ENCODE assay signal across 9 mouse cellular contexts in genomic region chr10:63308582-63309366, GRCm38 (mm10).
DNase-seq lines count a peak whose midpoint lies in the region; ATAC-seq and TF ChIP-seq lines count a peak whose summit lies in the region.
"Had no signal": no experiment of that assay in that cellular context is flagged by ENCODE, and none has a peak within 500 bp of the region (broad histone marks: within the 10 kb centered on the region; RNA-seq: fewer than 3 reads in every experiment).

No protein-coding gene starts in this region.

- no peak overlapping the region for H3K9ac ChIP-seq in embryonic facial prominence, embryonic 15.5 days
- no peak overlapping the region for H3K9ac ChIP-seq in liver, embryonic 14.5 days (replicated peaks)
- H3K9ac ChIP-seq in neural tube, embryonic 12.5 days, result no peak overlapping the region
- H3K9ac ChIP-seq: heart, embryonic 15.5 days had no signal

- ATAC-seq in embryonic facial prominence, embryonic 15.5 days (ENCODE audit: insufficient number of reproducible peaks, low FRiP score, low TSS enrichment, low read depth), result peak; percentile 43; the same call in 1 of the 2 replicates
- ATAC-seq in liver, embryonic 14.5 days (ENCODE audit: insufficient read depth), result peak; percentile 78
- peak; percentile 58; the same call in 1 of the 2 replicates for ATAC-seq in neural tube, embryonic 12.5 days (ENCODE audit: low FRiP score, low read depth)

- H3K4me1 ChIP-seq in embryonic facial prominence, embryonic 15.5 days, result no peaks in the 10 kb centered on the region
- H3K4me1 ChIP-seq in heart, embryonic 10.5 days, result no peaks in the 10 kb centered on the region
- H3K4me1 ChIP-seq in liver, embryonic 14.5 days (replicated peaks; ENCODE audit: control insufficient read depth in 2 of 2, insufficient read depth in 2 of 2, low read length in 1 of 2), result no peaks in the 10 kb centered on the region
- H3K4me1 ChIP-seq in neural tube, embryonic 12.5 days, result no peaks in the 10 kb centered on the region
- H3K4me1 ChIP-seq in testis, adult 2 months (ENCODE audit: control insufficient read depth, insufficient read depth, low read length), result no peaks in the 10 kb centered on the region
- H3K4me1 ChIP-seq: heart, embryonic 15.5 days had no signal

- 40% methylated on average over 10 of the region's 10 CpGs for WGBS in embryonic facial prominence, embryonic 15.5 days
- 43% methylated on average over 10 of the region's 10 CpGs for WGBS in heart, embryonic 10.5 days
- WGBS in liver, embryonic 14.5 days (ENCODE audit: insufficient replicate concordance), result 42% methylated on average over 10 of the region's 10 CpGs
- WGBS in neural tube, embryonic 12.5 days, result 43% methylated on average over 10 of the region's 10 CpGs

- H3K4me3 ChIP-seq in embryonic facial prominence, embryonic 15.5 days (replicated peaks), result no peak overlapping the region
- no peak overlapping the region for H3K4me3 ChIP-seq in heart, embryonic 10.5 days
- H3K4me3 ChIP-seq in liver, embryonic 14.5 days (ENCODE audit: insufficient read depth in 1 of 2, low read depth in 2 of 2, low read length in 2 of 2), result no peak overlapping the region
- no peak overlapping the region for H3K4me3 ChIP-seq in neural tube, embryonic 12.5 days
- no peak overlapping the region for H3K4me3 ChIP-seq in testis, adult 2 months (ENCODE audit: control insufficient read depth, low read depth, low read length)
- H3K4me3 ChIP-seq: heart, embryonic 15.5 days had no signal

- TF ChIP-seq CTCF in liver, embryonic 14.5 days (IDR thresholded peaks at IDR 0.05; ENCODE audit: low read depth), result peak; percentile 96
- TF ChIP-seq CTCF in testis, adult 2 months (IDR thresholded peaks at IDR 0.05; ENCODE audit: control insufficient read depth, insufficient read depth, insufficient replicate concordance, low read depth, low read length), result peak; percentile 77; the same call in 1 of the 2 replicates

- H3K4me2 ChIP-seq in embryonic facial prominence, embryonic 15.5 days (replicated peaks), result no peak overlapping the region
- no peak overlapping the region for H3K4me2 ChIP-seq in liver, embryonic 14.5 days (ENCODE audit: low read depth)
- H3K4me2 ChIP-seq in neural tube, embryonic 12.5 days (replicated peaks), result no peak overlapping the region
- H3K4me2 ChIP-seq: heart, embryonic 15.5 days had no signal

- peak; percentile 91 for DNase-seq in CD4-positive, CD25-positive, alpha-beta regulatory T cell, adult 2 months (ENCODE audit: low read depth, low spot score)
- peak; percentile 88 to 92 for DNase-seq in adrenal gland, postnatal 36 days
- DNase-seq in heart, embryonic 10.5 days (ENCODE audit: low spot score), result peak; percentile 89
- peak; percentile 85 to 93 for DNase-seq in kidney, postnatal 25 days
- peak; percentile 60 to 70 (median 63) for DNase-seq in liver, embryonic 14.5 days (ENCODE audit: low read depth in 3 of 3, low spot score in 3 of 3)

- H3K27me3 ChIP-seq in embryonic facial prominence, embryonic 15.5 days, result no peaks in the 10 kb centered on the region
- H3K27me3 ChIP-seq in heart, embryonic 10.5 days (ENCODE audit: insufficient read depth, poor library complexity, severe bottlenecking), result no peaks in the 10 kb centered on the region
- no peaks in the 10 kb centered on the region for H3K27me3 ChIP-seq in liver, embryonic 14.5 days (ENCODE audit: control insufficient read depth, insufficient read depth, low read length)
- no peaks in the 10 kb centered on the region for H3K27me3 ChIP-seq in neural tube, embryonic 12.5 days (replicated peaks)
- H3K27me3 ChIP-seq in testis, adult 2 months (ENCODE audit: control insufficient read depth, insufficient read depth, low read length), result no peaks in the 10 kb centered on the region
- H3K27me3 ChIP-seq: heart, embryonic 15.5 days had no signal

- no peak overlapping the region for H3K27ac ChIP-seq in embryonic facial prominence, embryonic 15.5 days (replicated peaks)
- no peak overlapping the region for H3K27ac ChIP-seq in heart, embryonic 10.5 days
- no peak overlapping the region for H3K27ac ChIP-seq in liver, embryonic 14.5 days
- no peak overlapping the region for H3K27ac ChIP-seq in neural tube, embryonic 12.5 days
- no peak overlapping the region for H3K27ac ChIP-seq in testis, adult 2 months (ENCODE audit: control insufficient read depth, insufficient read depth, low read depth, low read length)
- H3K27ac ChIP-seq: heart, embryonic 15.5 days had no signal

- no peak for TF ChIP-seq EP300 in liver, embryonic 14.5 days (IDR thresholded peaks at IDR 0.05; ENCODE audit: low read depth)

- H3K36me3 ChIP-seq in embryonic facial prominence, embryonic 15.5 days, result peaks cover 70% of the 10 kb centered on the region
- peaks cover 78% of the 10 kb centered on the region for H3K36me3 ChIP-seq in heart, embryonic 10.5 days
- H3K36me3 ChIP-seq in liver, embryonic 14.5 days (replicated peaks; ENCODE audit: control insufficient read depth, insufficient read depth, low read depth), result peaks cover 54% of the 10 kb centered on the region
- peaks cover 63% of the 10 kb centered on the region for H3K36me3 ChIP-seq in neural tube, embryonic 12.5 days
- peaks cover 4% of the 10 kb centered on the region for H3K36me3 ChIP-seq in testis, adult 2 months (ENCODE audit: control insufficient read depth, insufficient read depth, low read length)

- TF ChIP-seq POLR2A in testis, adult 2 months (IDR thresholded peaks at IDR 0.05; ENCODE audit: control insufficient read depth, low read depth, low read length), result no peak

- no peaks in the 10 kb centered on the region for H3K9me3 ChIP-seq in embryonic facial prominence, embryonic 15.5 days (replicated peaks)
- no peaks in the 10 kb centered on the region for H3K9me3 ChIP-seq in heart, embryonic 10.5 days
- H3K9me3 ChIP-seq in liver, embryonic 14.5 days (ENCODE audit: control insufficient read depth, low read length), result no peaks in the 10 kb centered on the region
- no peaks in the 10 kb centered on the region for H3K9me3 ChIP-seq in neural tube, embryonic 12.5 days
- H3K9me3 ChIP-seq: heart, embryonic 15.5 days had no signal
